Mouse (Mus musculus): ENCODE results near the gene 4931414P19Rik. TPM values are rescaled to one million over a fixed set of nuclear protein-coding genes. Genes with fewer than 3 reads are reported as not detected.

The 4931414P19Rik gene
- polyA plus RNA-seq, 1 experiment from 2014 or later: 7.8 TPM

DNA sequence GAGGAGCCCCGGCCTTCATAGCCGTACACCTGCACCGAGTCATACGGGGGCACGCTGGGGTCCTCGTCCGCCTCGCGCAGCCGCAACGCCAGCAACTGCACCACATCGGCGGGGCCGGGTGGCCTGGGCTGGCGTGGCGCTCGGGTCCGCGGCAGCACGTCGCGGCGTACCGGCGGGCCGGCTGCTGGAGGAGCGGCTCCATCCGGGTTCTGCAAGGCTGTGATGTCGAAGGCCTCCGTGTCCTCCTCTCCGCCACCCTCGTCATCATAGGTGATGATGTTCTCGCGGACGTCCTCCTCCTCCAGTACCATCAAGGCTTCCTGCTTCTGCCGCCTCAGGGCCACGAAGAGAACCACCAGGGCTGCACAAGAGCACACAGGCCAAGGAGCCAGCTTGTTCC is 26.5 kb upstream of the 4931414P19Rik start:
- H3K4me2 ChIP-seq (ENCODE audit: low read depth, low read length): no peak overlapping the region
- no peaks in the 10 kb centered on the region for H3K9me3 ChIP-seq (replicated peaks; ENCODE audit: control insufficient read depth, low read length)
- H3K36me3 ChIP-seq (ENCODE audit: control insufficient read depth, insufficient read depth): peaks cover 15% of the 10 kb centered on the region
- H3K27ac ChIP-seq (ENCODE audit: low read length): no peak overlapping the region
- WGBS: 86% methylated on average over 37 of the region's 37 CpGs
- no peak for ATAC-seq (replicated peaks; ENCODE audit: extremely low read depth, insufficient read depth, low FRiP score)
- no peak overlapping the region for H3K4me3 ChIP-seq (ENCODE audit: low read length)
- no peaks in the 10 kb centered on the region for H3K27me3 ChIP-seq (ENCODE audit: control insufficient read depth, insufficient read depth, low read length)
- H3K4me1 ChIP-seq (ENCODE audit: control insufficient read depth, insufficient read depth, low read length): no peaks in the 10 kb centered on the region
- H3K9ac ChIP-seq (ENCODE audit: low read length): no peak overlapping the region

DNA sequence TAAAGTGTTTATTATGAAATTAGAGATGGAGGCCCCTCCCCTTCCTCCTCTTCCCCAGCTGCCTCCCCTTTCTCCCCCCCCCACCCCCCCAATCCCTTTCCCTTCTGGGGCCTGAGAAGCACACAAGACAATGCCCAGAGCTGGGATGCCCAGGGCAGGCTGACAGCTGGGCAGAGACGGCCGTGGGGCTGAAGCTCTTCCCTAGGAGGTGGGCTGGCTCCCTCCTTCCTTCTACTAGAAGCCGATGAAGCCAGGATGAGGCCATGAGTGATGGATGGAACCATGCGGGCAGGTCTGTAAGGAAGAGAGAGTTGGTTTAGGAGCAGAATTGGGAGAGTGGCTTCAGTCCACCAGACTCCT is 25.4 kb upstream of the 4931414P19Rik start:
- H3K36me3 ChIP-seq (ENCODE audit: control insufficient read depth, insufficient read depth): peaks cover 15% of the 10 kb centered on the region
- no peak overlapping the region for H3K4me3 ChIP-seq (ENCODE audit: low read length)
- no peak overlapping the region for H3K4me2 ChIP-seq (ENCODE audit: low read depth, low read length)
- no peaks in the 10 kb centered on the region for H3K4me1 ChIP-seq (ENCODE audit: control insufficient read depth, insufficient read depth, low read length)
- no peak for ATAC-seq (replicated peaks; ENCODE audit: extremely low read depth, insufficient read depth, low FRiP score)
- H3K27ac ChIP-seq (ENCODE audit: low read length): no peak overlapping the region
- 77% methylated on average over 4 of the region's 4 CpGs for WGBS
- H3K27me3 ChIP-seq (ENCODE audit: control insufficient read depth, insufficient read depth, low read length): no peaks in the 10 kb centered on the region
- no peak overlapping the region for H3K9ac ChIP-seq (ENCODE audit: low read length)
- H3K9me3 ChIP-seq (replicated peaks; ENCODE audit: control insufficient read depth, low read length): no peaks in the 10 kb centered on the region

GRCm38 (mm10) chr14:54630583-54631239 is 24.9 kb upstream of the 4931414P19Rik start:
- H3K9me3 ChIP-seq (replicated peaks; ENCODE audit: control insufficient read depth, low read length): no peaks in the 10 kb centered on the region
- ATAC-seq (replicated peaks; ENCODE audit: extremely low read depth, insufficient read depth, low FRiP score): no peak
- H3K27me3 ChIP-seq (ENCODE audit: control insufficient read depth, insufficient read depth, low read length): no peaks in the 10 kb centered on the region
- no peaks in the 10 kb centered on the region for H3K4me1 ChIP-seq (ENCODE audit: control insufficient read depth, insufficient read depth, low read length)
- no peak overlapping the region for H3K9ac ChIP-seq (ENCODE audit: low read length)
- peaks cover 15% of the 10 kb centered on the region for H3K36me3 ChIP-seq (ENCODE audit: control insufficient read depth, insufficient read depth)
- WGBS: 83% methylated on average over 11 of the region's 11 CpGs
- H3K27ac ChIP-seq (ENCODE audit: low read length): no peak overlapping the region
- no peak overlapping the region for H3K4me3 ChIP-seq (ENCODE audit: low read length)
- no peak overlapping the region for H3K4me2 ChIP-seq (ENCODE audit: low read depth, low read length)

DNA sequence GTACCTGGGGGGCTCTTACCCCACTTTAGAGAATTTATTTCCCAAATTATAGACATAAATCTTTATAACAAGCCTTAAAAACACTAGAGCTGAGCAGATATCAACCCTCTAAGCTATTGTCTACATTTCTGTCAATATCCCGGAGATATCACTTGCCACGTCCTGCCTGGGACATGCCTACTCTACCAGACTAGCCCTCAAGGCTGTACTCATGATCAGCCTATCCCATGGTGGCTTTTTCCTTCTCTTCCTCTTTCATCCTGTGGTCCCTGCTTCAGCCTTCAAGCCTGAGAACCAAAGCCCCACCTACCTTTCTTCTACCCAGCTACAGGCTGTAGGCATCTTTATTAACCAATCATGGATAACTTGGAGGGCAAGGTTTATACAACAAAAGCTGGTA is 24.0 kb upstream of the 4931414P19Rik start:
- no peak overlapping the region for H3K9ac ChIP-seq (ENCODE audit: low read length)
- no peaks in the 10 kb centered on the region for H3K9me3 ChIP-seq (replicated peaks; ENCODE audit: control insufficient read depth, low read length)
- ATAC-seq (replicated peaks; ENCODE audit: extremely low read depth, insufficient read depth, low FRiP score): no peak
- no peak overlapping the region for H3K4me3 ChIP-seq (ENCODE audit: low read length)
- H3K27ac ChIP-seq (ENCODE audit: low read length): no peak overlapping the region
- peaks cover 15% of the 10 kb centered on the region for H3K36me3 ChIP-seq (ENCODE audit: control insufficient read depth, insufficient read depth)
- no peaks in the 10 kb centered on the region for H3K27me3 ChIP-seq (ENCODE audit: control insufficient read depth, insufficient read depth, low read length)
- no peak overlapping the region for H3K4me2 ChIP-seq (ENCODE audit: low read depth, low read length)
- 77% methylated on average over 2 of the region's 2 CpGs for WGBS
- H3K4me1 ChIP-seq (ENCODE audit: control insufficient read depth, insufficient read depth, low read length): no peaks in the 10 kb centered on the region

GRCm38 (mm10) chr14:54628103-54628502 is 22.3 kb upstream of the 4931414P19Rik start:
- Histone ChIP-seq H3K4me1 (ENCODE audit: control insufficient read depth, insufficient read depth, low read length) (no peaks in the 10 kb centered on the region), H3K9me3 (replicated peaks; ENCODE audit: control insufficient read depth, low read length) (no peaks in the 10 kb centered on the region), H3K27me3 (ENCODE audit: control insufficient read depth, insufficient read depth, low read length) (no peaks in the 10 kb centered on the region), H3K36me3 (ENCODE audit: control insufficient read depth, insufficient read depth) (peaks cover 13% of the 10 kb centered on the region), H3K27ac (ENCODE audit: low read length) (no peak overlapping the region), H3K4me2 (ENCODE audit: low read depth, low read length) (no peak overlapping the region), H3K9ac (ENCODE audit: low read length) (no peak overlapping the region), H3K4me3 (ENCODE audit: low read length) (no peak overlapping the region)
- 59% methylated on average over 5 of the region's 5 CpGs for WGBS
- no peak for ATAC-seq (replicated peaks; ENCODE audit: extremely low read depth, insufficient read depth, low FRiP score)

DNA sequence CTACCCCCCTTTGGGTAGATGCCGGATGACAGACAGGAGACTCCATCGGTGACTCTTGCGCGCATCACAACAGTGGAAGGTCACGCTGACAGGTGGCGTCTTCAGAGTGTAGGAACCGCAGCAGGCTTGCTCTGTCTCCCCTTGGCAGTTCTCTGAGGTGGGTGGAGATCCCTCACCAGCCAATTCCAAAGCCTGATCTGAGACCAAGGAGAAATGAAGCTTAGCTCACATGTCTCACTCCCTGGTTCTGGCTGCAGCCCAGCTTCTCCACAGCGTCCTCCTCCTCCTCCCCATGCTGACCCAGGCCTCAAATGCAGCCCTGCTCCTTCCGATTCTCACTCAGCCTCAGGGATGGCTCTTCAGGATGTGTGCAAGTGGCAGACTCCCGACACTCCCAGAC is 19.2 kb upstream of the 4931414P19Rik start:
- Histone ChIP-seq H3K9me3 (replicated peaks; ENCODE audit: control insufficient read depth, low read length) (no peaks in the 10 kb centered on the region), H3K4me1 (ENCODE audit: control insufficient read depth, insufficient read depth, low read length) (no peaks in the 10 kb centered on the region), H3K27ac (ENCODE audit: low read length) (no peak overlapping the region), H3K9ac (ENCODE audit: low read length) (no peak overlapping the region), H3K27me3 (ENCODE audit: control insufficient read depth, insufficient read depth, low read length) (no peaks in the 10 kb centered on the region), H3K4me2 (ENCODE audit: low read depth, low read length) (no peak overlapping the region), H3K36me3 (ENCODE audit: control insufficient read depth, insufficient read depth) (no peaks in the 10 kb centered on the region), H3K4me3 (ENCODE audit: low read length) (no peak overlapping the region)
- ATAC-seq (replicated peaks; ENCODE audit: extremely low read depth, insufficient read depth, low FRiP score): peak; percentile 32; the same call in 1 of the 2 replicates
- WGBS: 73% methylated on average over 10 of the region's 10 CpGs

DNA sequence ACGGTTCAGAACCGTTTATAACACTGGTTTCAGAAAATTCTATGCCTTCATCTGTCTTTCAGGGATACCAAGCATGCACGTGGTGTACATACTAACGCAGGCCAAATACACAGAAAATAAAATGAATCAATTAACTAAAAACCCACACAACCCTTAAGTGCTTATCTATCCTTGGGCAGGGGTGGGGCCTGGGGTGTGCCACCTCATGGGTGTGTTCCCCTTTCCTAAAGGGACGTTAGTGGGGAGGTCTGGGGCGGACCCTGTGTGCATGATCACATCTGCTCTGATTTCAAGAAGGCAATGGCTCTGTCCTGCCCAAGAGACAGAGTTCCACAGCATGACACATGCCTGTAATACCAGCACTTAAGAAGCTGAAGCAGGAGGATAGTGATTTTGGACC is 17.5 kb upstream of the 4931414P19Rik start:
- ATAC-seq (replicated peaks; ENCODE audit: extremely low read depth, insufficient read depth, low FRiP score): no peak
- H3K9me3 ChIP-seq (replicated peaks; ENCODE audit: control insufficient read depth, low read length): no peaks in the 10 kb centered on the region
- no peaks in the 10 kb centered on the region for H3K36me3 ChIP-seq (ENCODE audit: control insufficient read depth, insufficient read depth)
- no peak overlapping the region for H3K27ac ChIP-seq (ENCODE audit: low read length)
- no peak overlapping the region for H3K9ac ChIP-seq (ENCODE audit: low read length)
- no peak overlapping the region for H3K4me3 ChIP-seq (ENCODE audit: low read length)
- WGBS: 77% methylated on average over 6 of the region's 6 CpGs
- H3K27me3 ChIP-seq (ENCODE audit: control insufficient read depth, insufficient read depth, low read length): no peaks in the 10 kb centered on the region
- H3K4me2 ChIP-seq (ENCODE audit: low read depth, low read length): no peak overlapping the region
- no peaks in the 10 kb centered on the region for H3K4me1 ChIP-seq (ENCODE audit: control insufficient read depth, insufficient read depth, low read length)

DNA sequence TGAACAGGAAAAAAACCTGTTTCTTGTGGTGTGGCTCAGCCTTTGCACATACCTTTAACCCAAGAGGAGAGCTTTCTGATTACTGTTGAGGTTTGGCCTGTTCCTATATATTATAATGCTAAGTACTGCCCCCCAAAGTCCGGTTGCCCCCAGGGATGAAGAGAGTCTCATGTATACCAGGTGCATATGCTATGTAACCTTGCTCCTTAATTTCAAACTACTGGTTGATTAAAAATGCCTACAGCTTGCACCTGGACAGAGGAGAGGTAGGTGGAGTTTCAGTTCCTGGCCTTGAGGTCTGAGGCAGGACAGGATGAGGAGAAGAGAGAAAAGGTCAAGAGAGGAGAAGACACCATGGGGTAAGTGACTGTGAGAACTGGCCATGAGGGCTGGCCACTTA is 15.3 kb upstream of the 4931414P19Rik start, which contains the start of gene Psmb11:
Psmb11 (plus strand) TSS at position 301 of the 400 bp plus-strand sequence.
- peaks cover 2% of the 10 kb centered on the region; the same call in 1 of the 2 replicates for H3K36me3 ChIP-seq (ENCODE audit: control insufficient read depth, insufficient read depth)
- H3K9ac ChIP-seq (ENCODE audit: low read length): no peak within 1 kb of the TSS
- H3K4me2 ChIP-seq (ENCODE audit: low read depth, low read length): no peak within 1 kb of the TSS
- no peaks in the 10 kb centered on the region for H3K27me3 ChIP-seq (ENCODE audit: control insufficient read depth, insufficient read depth, low read length)
- 76% methylated on average over 1 of the region's 1 CpGs for WGBS
- no peak for ATAC-seq (replicated peaks; ENCODE audit: extremely low read depth, insufficient read depth, low FRiP score)
- H3K27ac ChIP-seq (ENCODE audit: low read length): no peak within 1 kb of the TSS
- H3K9me3 ChIP-seq (replicated peaks; ENCODE audit: control insufficient read depth, low read length): no peaks in the 10 kb centered on the region
- peaks cover 7% of the 10 kb centered on the region for H3K4me1 ChIP-seq (ENCODE audit: control insufficient read depth, insufficient read depth, low read length)
- no peak within 1 kb of the TSS for H3K4me3 ChIP-seq (ENCODE audit: low read length)

GRCm38 (mm10) chr14:54617897-54618365 is 12.1 kb upstream of the 4931414P19Rik start, which contains the start of gene Psmb5:
Gene Psmb5, minus strand, starts transcription at chr14:54618022.
- peak; percentile 81 for ATAC-seq (replicated peaks; ENCODE audit: extremely low read depth, insufficient read depth, low FRiP score)
- H3K4me1 ChIP-seq (ENCODE audit: control insufficient read depth, insufficient read depth, low read length): peaks cover 7% of the 10 kb centered on the region
- WGBS: under 1% methylated on average over 25 of the region's 25 CpGs
- H3K9ac ChIP-seq (ENCODE audit: low read length): peak within 1 kb of the TSS; percentile 86
- H3K4me2 ChIP-seq (ENCODE audit: low read depth, low read length): peak within 1 kb of the TSS; percentile 90
- no peaks in the 10 kb centered on the region for H3K27me3 ChIP-seq (ENCODE audit: control insufficient read depth, insufficient read depth, low read length)
- H3K4me3 ChIP-seq (ENCODE audit: low read length): peak within 1 kb of the TSS; percentile 87
- peaks cover 17% of the 10 kb centered on the region for H3K36me3 ChIP-seq (ENCODE audit: control insufficient read depth, insufficient read depth)
- H3K27ac ChIP-seq (ENCODE audit: low read length): peak within 1 kb of the TSS; percentile 68
- H3K9me3 ChIP-seq (replicated peaks; ENCODE audit: control insufficient read depth, low read length): no peaks in the 10 kb centered on the region

Data from heart, embryonic 16.5 days (tissue).